Mouse (Mus musculus) T-helper 1 cell (primary cell): ENCODE results near the gene Agbl1.
"Not testable (repeated sequence)": the region's sequence is repeated elsewhere in the genome, so short reads cannot be mapped to it uniquely, and the experiment has no call there.

Experiments
- in situ Hi-C: fragments of 300-600 bp; cut with MboI, MseI; formaldehyde crosslinking; loops from one replicate; pipeline ENCODE4 v1.15.1; 2025; ENCODE audit warnings: high pct_unique_total_duplicates

The Agbl1 gene

DNA sequence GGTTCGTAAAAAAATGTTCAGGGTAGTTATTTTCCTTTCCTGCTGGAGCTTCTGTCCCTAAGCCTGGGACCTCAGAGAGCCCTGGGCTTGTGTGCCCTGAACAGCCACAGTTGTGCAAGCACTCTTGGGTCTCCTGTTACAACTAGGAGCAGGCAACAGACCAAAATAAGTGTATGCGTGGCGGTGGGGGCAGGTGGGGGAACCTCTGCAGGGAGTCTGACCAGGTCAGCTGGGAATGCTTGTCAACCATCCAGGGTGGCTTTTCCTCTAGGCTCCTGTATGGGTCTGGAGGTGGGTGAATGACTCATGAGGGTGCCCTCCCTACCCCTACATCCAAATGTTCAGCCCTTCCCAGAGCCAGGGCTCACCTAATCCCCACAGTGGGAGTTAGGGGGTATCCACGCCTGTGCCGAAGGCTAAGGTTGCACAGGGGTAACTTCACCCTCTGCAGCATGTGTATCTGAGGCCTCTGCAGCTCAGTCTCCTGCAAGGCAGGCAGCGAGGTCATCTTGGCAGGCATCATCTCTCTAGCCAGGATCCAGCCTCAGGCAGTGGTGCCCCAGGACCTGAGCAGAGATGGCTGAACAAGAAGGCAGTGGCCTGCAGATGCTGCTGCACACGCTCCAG is at the start of gene Agbl1:
Agbl1 (plus strand) TSS at position 577 of the 627 bp plus-strand sequence.
- in situ Hi-C loops, result no loop called here

DNA sequence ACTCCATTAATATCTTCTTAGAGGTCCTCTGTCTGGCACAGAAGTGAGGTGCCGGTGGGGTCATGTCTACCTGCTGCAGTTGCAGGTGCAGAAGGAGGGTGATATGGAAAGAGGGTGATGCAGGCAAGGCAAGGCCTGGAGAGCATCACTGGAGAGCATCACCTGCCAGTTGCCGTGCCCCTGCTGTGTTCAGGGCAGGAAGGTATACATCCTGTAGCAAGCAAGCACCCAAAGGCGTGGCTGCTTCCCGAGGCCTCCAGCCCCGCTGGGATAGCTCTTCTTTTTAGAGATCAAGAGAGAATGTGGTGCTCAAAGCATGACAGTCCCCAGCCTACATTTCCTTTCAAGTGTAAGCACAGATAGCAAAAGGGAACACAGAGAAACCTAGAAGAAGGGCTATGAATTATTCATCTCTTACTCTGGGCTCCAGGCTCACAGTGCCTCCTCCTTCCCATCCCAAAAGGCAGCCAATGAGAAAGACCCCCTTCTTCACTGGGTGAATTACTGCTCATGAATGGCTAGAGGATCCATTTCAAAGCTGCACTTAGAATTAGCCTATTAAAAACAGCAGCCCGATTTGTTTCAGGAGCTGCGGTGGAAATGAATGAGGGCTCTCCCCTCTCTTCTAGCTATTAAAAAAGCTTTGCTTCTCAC is 44.6 kb upstream of the Agbl1 start:
- in situ Hi-C loops, result loop anchor here (5.0 kb wide), 1 partner anchor 53 kb away; no protein-coding TSS in a partner anchor

GRCm38 (mm10) chr7:76185681-76186121 is 44.0 kb upstream of the Agbl1 start:
- in situ Hi-C loops, result loop anchor here (5.0 kb wide), 1 partner anchor 53 kb away; no protein-coding TSS in a partner anchor

DNA sequence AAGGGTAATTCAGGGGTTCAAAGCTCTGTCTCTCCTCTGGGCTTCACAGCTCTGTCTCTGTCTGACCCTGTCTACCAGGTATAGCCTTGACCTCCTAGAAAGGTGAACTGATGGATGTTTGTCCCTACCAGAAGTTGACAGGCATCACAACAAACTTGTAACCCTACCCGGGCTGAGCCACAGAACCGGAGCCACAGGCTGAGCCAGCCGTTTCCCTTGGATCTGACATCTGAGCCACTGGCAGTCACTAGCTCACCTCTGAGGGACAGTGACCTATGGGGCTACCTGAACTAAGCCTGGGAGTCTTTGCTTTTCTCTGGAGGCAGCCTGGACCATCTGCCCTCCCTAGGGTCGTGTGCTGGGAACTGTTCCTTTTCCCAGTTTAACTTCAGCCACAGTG is 11.1 kb upstream of the Agbl1 start:
- in situ Hi-C loops, result no loop called here

DNA sequence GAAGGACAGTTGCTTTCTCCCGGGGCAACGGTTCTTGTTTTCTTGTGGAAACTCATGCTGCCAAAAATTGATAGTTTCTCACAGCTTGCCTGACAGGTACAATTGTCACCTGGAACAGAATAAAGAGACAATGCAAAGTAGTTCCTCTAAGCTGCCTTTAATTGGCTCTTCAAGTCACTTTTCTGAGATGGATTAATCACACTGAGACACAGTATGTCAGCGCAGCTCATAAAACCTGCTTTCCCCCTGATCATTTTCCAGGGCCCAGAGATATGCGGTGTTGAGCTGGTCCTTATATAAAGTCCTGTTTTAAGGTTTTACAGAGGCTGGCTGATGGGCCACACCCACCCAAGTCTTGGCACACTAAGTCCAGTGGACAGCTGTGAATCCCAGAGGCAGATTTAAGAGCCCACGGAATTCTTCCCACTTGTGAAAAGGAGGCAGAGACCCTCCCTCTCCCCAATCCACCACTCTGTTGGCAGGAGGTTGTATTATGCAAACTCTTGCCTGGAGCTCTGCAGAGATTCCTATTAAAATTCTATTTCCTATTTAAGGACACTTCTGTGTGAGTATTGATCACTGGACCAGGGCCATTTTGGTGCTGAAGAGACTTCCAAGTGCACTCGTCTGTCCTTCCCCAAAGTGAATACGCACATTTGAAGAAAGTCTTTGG is 9.8 kb upstream of the Agbl1 start:
- in situ Hi-C loops, result no loop called here

GRCm38 (mm10) chr7:76222691-76223090 is 7.0 kb upstream of the Agbl1 start:
- in situ Hi-C loops, result no loop called here

- in situ Hi-C loops, result no loop called here
Measured at GRCm38 (mm10) chr7:76228881-76229280, 806 bp upstream of the Agbl1 start.

GRCm38 (mm10) chr7:76234321-76234720 is 4.6 kb downstream of the Agbl1 start:
- in situ Hi-C loops, result no loop called here

DNA sequence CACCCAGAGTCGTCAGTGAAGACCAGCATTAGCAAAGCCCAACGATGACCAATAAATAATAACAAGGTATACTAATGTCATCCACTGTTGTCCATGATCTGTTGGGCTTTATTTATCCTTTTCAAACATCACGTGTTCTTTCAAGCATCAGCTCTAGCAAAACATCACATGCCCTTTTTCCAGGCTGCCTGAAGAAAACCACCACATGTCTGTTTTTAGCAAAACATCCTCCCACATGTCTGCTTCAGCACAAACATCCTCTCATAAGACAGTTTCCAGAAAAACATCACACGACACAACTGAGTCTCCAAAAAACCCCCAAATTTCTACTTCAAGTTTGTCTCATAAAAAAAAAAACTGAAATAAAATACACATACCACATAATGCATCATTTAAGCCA is 7.8 kb downstream of the Agbl1 start:
- in situ Hi-C loops, result no loop called here

DNA sequence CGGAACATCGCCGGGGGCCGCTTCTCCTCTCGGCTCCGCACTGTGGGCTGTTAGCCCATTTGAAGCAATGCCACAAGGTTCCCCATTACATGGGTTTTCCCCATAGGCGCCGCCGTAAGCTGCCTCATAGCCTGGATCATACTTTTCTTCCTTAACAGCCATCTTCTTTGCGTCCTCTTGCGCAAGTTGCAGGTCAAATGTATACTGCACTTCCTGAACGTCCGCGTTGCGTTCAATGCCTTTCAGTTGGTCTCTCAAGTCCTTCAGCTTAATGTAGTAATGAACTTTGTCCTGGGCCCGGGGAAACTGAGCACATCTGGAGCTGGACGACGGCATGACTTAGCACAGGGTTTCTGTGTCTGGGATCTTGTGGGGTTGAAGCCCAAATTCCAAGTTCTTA is 15.2 kb downstream of the Agbl1 start:
- in situ Hi-C loops, result not testable (repeated sequence)

- in situ Hi-C loops, result no loop called here
Measured at GRCm38 (mm10) chr7:76275061-76275460, 45.4 kb downstream of the Agbl1 start.

- in situ Hi-C loops, result no loop called here
Measured at GRCm38 (mm10) chr7:76282831-76283230, 53.1 kb downstream of the Agbl1 start.

DNA sequence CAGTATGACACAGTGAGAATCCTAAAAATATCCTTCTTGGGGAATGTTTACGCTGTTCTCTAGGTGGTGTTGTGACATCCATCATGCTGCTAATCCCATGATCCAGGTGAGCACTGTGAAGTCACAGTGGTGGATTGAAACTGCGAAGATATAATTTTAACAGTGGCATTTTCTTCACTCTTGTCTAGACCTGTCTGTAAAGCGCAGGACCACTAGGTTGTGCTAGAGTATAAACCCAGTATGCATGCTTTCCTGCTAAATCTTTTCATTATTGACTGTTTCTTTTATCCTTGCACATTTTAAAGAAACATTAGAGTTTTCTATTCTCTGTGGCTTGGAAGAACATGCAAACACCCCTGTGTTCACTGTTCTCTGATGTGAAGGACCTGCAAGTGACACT is 57.8 kb downstream of the Agbl1 start:
- in situ Hi-C loops, result no loop called here

DNA sequence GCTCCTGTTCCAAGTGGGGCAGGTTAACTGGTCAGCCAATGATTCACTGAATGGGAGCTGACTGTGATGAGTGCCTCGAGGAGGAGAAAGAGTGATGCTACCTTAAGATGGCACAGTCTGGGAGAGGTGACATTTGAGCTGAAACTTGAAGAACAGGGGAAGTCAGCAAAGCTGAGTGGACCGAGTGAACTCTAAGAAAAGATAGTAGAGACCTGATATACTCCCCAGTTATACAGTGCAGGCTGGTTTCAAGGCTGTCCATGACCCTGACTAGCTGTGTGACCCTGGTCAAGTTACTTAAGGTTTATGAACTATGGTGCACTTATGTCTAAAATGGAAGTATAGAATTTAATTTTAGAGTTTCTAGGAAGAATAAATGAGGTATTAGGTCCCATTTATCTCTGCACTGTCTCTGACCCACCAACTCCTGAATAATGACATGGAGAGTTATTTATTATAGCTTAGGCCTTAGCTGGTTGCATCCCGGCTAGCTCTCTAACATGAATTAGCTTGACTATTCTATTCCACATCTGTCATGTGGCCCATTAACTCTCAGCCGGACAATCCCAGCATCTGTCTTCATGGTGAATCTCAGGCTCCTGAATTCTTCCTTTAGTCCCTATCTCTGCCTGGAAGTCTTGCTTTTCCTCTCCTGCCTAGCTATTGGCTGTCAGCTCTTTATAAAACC is 92.3 kb downstream of the Agbl1 start:
- in situ Hi-C loops, result no loop called here

DNA sequence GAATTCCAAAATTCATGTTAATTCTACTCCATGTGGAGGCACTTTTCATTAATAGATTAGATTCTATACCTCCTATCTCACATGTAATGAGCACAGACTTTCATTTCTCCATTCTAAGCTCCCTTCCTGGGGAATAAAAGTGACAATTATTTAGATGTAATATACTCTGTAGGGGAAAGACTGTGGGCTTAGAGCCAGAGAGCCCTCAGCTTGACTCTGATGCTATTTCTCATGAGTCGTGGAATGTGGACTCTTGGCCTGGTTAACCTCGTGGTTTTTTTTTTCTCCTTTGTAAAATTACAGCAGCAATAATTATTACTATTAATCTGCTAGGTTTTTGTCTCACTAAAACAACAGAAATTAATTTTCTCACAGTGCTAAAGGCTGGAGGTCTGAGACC is 96.4 kb downstream of the Agbl1 start:
- in situ Hi-C loops, result no loop called here

- in situ Hi-C loops, result no loop called here
Measured at GRCm38 (mm10) chr7:76339308-76339707, 109.6 kb downstream of the Agbl1 start.

DNA sequence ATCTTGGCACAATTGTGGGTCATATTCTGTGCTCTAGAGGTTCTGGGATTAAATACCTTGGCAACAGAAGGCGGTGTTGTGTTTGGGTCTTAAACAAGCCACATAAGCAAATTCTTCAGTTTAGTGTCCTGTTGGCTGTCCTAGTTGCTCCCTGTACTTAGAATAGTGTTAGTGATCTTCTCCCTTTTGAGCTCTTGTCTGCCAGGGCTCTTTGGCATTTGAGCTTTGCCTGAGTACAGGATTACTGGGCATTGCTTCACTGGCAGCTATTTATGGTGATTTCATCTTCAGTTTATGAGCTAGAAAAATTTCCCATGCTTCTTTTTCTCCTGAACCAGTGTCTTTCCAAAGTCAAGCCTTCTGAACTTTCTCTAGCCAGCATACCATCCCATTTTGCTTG is 111.9 kb downstream of the Agbl1 start:
- in situ Hi-C loops, result no loop called here

DNA sequence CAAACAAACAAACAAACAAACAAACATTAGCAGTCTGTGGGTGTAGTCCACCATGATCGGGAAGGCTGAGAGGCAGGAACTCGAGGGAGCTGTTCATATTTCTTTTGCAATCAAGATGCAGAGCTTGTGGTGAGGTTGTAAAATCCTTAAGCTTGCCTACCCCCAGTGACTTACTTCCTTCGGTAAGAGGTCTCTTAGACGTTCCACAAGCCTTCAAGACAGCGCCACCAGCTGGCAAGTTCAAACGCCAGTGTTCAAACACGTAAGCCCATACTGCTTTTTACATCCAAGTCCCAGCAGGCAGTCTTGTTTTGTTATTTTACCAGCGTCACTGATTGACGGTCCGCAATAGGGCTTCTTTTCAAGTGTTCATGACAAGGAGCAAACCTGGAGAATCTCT is 123.8 kb downstream of the Agbl1 start:
- in situ Hi-C loops, result loop anchor here (25.0 kb wide), 1 partner anchor 616 kb away; no protein-coding TSS in a partner anchor

DNA sequence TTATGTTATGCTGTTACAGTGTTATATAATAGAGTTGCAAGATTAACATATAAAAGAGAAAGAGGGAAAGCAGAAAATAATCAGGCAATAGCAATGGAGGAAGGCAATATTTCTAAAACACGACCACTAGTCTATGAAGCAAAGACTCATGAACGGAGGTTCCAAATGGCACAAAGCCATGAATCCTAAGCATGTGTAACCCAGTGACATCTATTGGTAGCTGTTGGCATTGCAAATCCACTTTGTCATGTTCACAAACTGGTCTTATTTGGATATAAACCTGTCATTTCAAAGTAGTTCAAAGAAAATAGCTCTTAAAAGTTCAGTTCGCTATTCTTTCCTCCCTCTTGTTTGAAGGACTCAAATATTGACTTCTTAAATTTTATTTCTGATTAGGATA is 124.8 kb downstream of the Agbl1 start:
- in situ Hi-C loops, result loop anchor here (25.0 kb wide), 1 partner anchor 617 kb away; no protein-coding TSS in a partner anchor

GRCm38 (mm10) chr7:76371269-76371668 is 141.6 kb downstream of the Agbl1 start:
- in situ Hi-C loops, result loop anchor here (25.0 kb wide), 1 partner anchor 634 kb away; no protein-coding TSS in a partner anchor

- in situ Hi-C loops, result no loop called here
Measured at GRCm38 (mm10) chr7:76379493-76379892, 149.8 kb downstream of the Agbl1 start.

- in situ Hi-C loops, result loop anchor here (10.0 kb wide), 1 partner anchor 563 kb away; no protein-coding TSS in a partner anchor
Measured at GRCm38 (mm10) chr7:76381986-76382385, 152.3 kb downstream of the Agbl1 start.
